Mouse (Mus musculus) heart, embryonic 12.5 days (tissue): ENCODE measurements around the gene Hspbap1. TPM values are rescaled to one million over a fixed set of nuclear protein-coding genes. Genes with fewer than 3 reads are reported as not detected.
A peak's percentile ranks its signal among the peaks of the same experiment; 100 is the strongest.

ENCODE experiments used
- ATAC-seq: fragments of 200-750 bp; cut with Nextera tagmentation; 2 replicates; pipeline ENCODE4 v1.8.0; 2017; ENCODE audit warnings: moderate TSS enrichment, moderate library complexity; ENCODE audit not compliant: insufficient number of reproducible peaks, low FRiP score
- H3K27ac ChIP-seq: fragments of 300-500 bp; sonication (generic); 2 replicates; pipeline ENCODE4 v1.5.1; 2016; ENCODE audit warnings: mild to moderate bottlenecking, moderate library complexity; ENCODE audit not compliant: poor library complexity, severe bottlenecking
- H3K27me3 ChIP-seq: fragments of 300-500 bp; sonication (generic); replicated peaks from 2 replicates; pipeline ENCODE4 v1.6.1; 2016; ENCODE audit warnings: mild to moderate bottlenecking, moderate library complexity
- H3K36me3 ChIP-seq: fragments of 300-500 bp; sonication (generic); 2 replicates; pipeline ENCODE4 v1.6.1; 2016; ENCODE audit warnings: mild to moderate bottlenecking, moderate library complexity
- H3K4me1 ChIP-seq: fragments of 300-500 bp; sonication (generic); replicated peaks from 2 replicates; pipeline ENCODE4 v1.6.1; 2016; ENCODE audit warnings: mild to moderate bottlenecking
- H3K4me2 ChIP-seq: fragments of 300-500 bp; sonication (generic); 2 replicates; pipeline ENCODE4 v1.6.1; 2016; ENCODE audit warnings: mild to moderate bottlenecking, moderate library complexity
- H3K4me3 ChIP-seq: fragments of 300-500 bp; sonication (generic); 2 replicates; pipeline ENCODE4 v1.5.1; 2016; ENCODE audit warnings: mild to moderate bottlenecking
- H3K9ac ChIP-seq: fragments of 300-500 bp; sonication (generic); 2 replicates; pipeline ENCODE4 v1.6.1; 2016; ENCODE audit warnings: mild to moderate bottlenecking, moderate library complexity
- H3K9me3 ChIP-seq: fragments of 300-500 bp; sonication (generic); replicated peaks from 2 replicates; pipeline ENCODE4 v1.6.1; 2016; ENCODE audit warnings: mild to moderate bottlenecking, moderate library complexity
- WGBS: fragments of 180-500 bp; shearing (Covaris S2); methylation state at CpG from one replicate; pipeline ENCODE4 v1.1.7; 2016; 5-methylcytosine and 5-hydroxymethylcytosine counted together
- polyA plus RNA-seq: library from polyadenylated mRNA; unstranded; fragments of >200 nt; fragmentation: Nextera tagmentation; extraction: Ambion mirVana; gene quantifications from 2 replicates; pipeline ENCODE4 v1.2.1, GENCODE M21; 2016

The Hspbap1 gene
- polyA plus RNA-seq, 1 experiment from 2014 or later: 10.9 TPM

DNA sequence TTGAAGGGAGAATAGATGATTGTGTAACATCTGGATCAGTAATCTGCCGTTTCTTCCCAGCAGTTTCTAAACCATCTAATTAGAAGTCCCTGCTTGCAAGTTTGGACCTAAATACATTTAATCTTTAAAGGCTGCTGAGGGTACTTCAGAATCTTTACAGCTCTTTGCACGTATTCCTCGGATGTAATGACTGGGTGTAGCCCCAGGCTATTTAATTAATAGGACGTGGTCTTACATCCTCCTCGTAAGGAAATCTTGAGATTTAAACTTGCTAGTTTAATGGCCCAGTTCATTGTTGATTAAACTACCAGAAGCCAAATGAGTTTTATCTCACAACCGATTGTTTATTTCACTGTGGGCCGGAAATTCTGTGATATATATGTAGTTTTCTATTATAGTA lies 9.5 kb downstream of the Hspbap1 start:
- Histone ChIP-seq H3K9me3 (no peaks in the 10 kb centered on the region), H3K4me3 (no peak overlapping the region), H3K36me3 (no peaks in the 10 kb centered on the region), H3K27me3 (no peaks in the 10 kb centered on the region), H3K4me1 (peaks cover 34% of the 10 kb centered on the region), H3K27ac (no peak overlapping the region), H3K4me2 (no peak overlapping the region), H3K9ac (no peak overlapping the region)
- 89% methylated on average over 7 of the region's 7 CpGs for WGBS
- ATAC-seq: no peak

DNA sequence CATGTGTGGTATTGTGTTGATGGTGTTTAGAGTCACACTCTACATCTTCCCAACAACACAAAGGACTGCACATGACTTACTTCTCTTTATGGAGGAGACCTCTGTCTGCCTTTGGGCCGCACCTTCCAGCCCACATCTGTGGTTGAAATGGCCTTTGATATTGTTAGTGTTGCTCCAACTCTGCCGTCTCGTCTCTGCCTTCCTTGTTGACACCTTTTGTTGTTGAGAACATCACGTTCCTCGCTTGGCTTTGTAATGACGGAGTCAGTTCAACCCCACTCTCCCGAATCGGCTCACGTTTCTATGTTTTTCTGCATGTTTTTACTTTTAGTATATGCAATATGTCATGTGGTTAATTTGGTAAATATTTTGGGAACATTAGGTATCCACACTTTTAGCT lies 10.9 kb downstream of the Hspbap1 start:
- H3K36me3 ChIP-seq: no peaks in the 10 kb centered on the region
- no peak overlapping the region for H3K4me2 ChIP-seq
- no peak overlapping the region for H3K4me3 ChIP-seq
- H3K27me3 ChIP-seq: no peaks in the 10 kb centered on the region
- no peak overlapping the region for H3K9ac ChIP-seq
- peaks cover 38% of the 10 kb centered on the region for H3K4me1 ChIP-seq
- WGBS: 86% methylated on average over 9 of the region's 9 CpGs
- H3K9me3 ChIP-seq: no peaks in the 10 kb centered on the region
- no peak for ATAC-seq
- no peak overlapping the region for H3K27ac ChIP-seq

GRCm38 (mm10) chr16:35781651-35782050 lies 11.5 kb downstream of the Hspbap1 start:
- Histone ChIP-seq H3K36me3 (no peaks in the 10 kb centered on the region), H3K4me2 (no peak overlapping the region), H3K4me1 (peaks cover 35% of the 10 kb centered on the region), H3K9ac (no peak overlapping the region), H3K4me3 (no peak overlapping the region), H3K27ac (no peak overlapping the region), H3K27me3 (no peaks in the 10 kb centered on the region), H3K9me3 (no peaks in the 10 kb centered on the region)
- WGBS: 88% methylated on average over 5 of the region's 5 CpGs
- no peak for ATAC-seq

GRCm38 (mm10) chr16:35782451-35783206 lies 12.5 kb downstream of the Hspbap1 start:
- H3K4me3 ChIP-seq: no peak overlapping the region
- no peak for ATAC-seq
- no peaks in the 10 kb centered on the region for H3K36me3 ChIP-seq
- H3K27ac ChIP-seq: no peak overlapping the region
- peaks cover 31% of the 10 kb centered on the region for H3K4me1 ChIP-seq
- H3K27me3 ChIP-seq: no peaks in the 10 kb centered on the region
- H3K9ac ChIP-seq: no peak overlapping the region
- 72% methylated on average over 13 of the region's 13 CpGs for WGBS
- no peak overlapping the region for H3K4me2 ChIP-seq
- no peaks in the 10 kb centered on the region for H3K9me3 ChIP-seq

- 78% methylated on average over 3 of the region's 3 CpGs for WGBS
- H3K4me2 ChIP-seq: no peak overlapping the region
- H3K4me1 ChIP-seq: peaks cover 36% of the 10 kb centered on the region
- H3K9ac ChIP-seq: no peak overlapping the region
- no peaks in the 10 kb centered on the region for H3K27me3 ChIP-seq
- H3K9me3 ChIP-seq: no peaks in the 10 kb centered on the region
- no peak overlapping the region for H3K4me3 ChIP-seq
- H3K27ac ChIP-seq: no peak overlapping the region
- ATAC-seq: no peak
- H3K36me3 ChIP-seq: no peaks in the 10 kb centered on the region
Measured at GRCm38 (mm10) chr16:35783207-35783573, 13.0 kb downstream of the Hspbap1 start.

GRCm38 (mm10) chr16:35784134-35784725 lies 14.1 kb downstream of the Hspbap1 start:
- no peak overlapping the region for H3K4me3 ChIP-seq
- WGBS: 61% methylated on average over 7 of the region's 7 CpGs
- H3K4me1 ChIP-seq: peaks cover 42% of the 10 kb centered on the region
- no peaks in the 10 kb centered on the region for H3K36me3 ChIP-seq
- no peaks in the 10 kb centered on the region for H3K27me3 ChIP-seq
- H3K27ac ChIP-seq: no peak overlapping the region
- H3K4me2 ChIP-seq: no peak overlapping the region
- no peak for ATAC-seq
- H3K9me3 ChIP-seq: no peaks in the 10 kb centered on the region
- no peak overlapping the region for H3K9ac ChIP-seq

DNA sequence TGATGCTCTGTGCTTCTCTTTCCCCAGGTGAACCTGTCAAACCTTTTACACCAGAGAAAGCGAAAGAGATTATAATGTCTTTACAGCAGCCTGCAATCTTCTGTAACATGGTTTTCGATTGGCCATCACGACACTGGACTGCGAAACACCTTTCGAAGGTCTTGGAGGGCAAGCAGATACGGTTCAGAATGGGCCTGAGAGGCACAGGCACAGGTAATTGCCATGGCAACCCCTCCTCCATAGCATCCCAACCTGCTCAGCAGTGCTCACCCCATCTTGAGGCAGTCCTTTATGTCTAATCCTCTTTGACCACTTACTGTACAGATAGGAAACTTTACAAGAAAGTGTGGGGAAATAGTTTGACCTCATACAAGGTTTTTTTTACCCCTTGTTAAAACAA lies 17.0 kb downstream of the Hspbap1 start:
- H3K9me3 ChIP-seq: no peaks in the 10 kb centered on the region
- no peak for ATAC-seq
- 92% methylated on average over 6 of the region's 6 CpGs for WGBS
- H3K9ac ChIP-seq: no peak overlapping the region
- peaks cover 43% of the 10 kb centered on the region for H3K4me1 ChIP-seq
- H3K27ac ChIP-seq: no peak overlapping the region
- no peak overlapping the region for H3K4me3 ChIP-seq
- peaks cover 9% of the 10 kb centered on the region for H3K36me3 ChIP-seq
- no peak overlapping the region for H3K4me2 ChIP-seq
- no peaks in the 10 kb centered on the region for H3K27me3 ChIP-seq

- H3K4me1 ChIP-seq: peaks cover 39% of the 10 kb centered on the region
- 83% methylated on average over 8 of the region's 8 CpGs for WGBS
- ATAC-seq: no peak
- H3K9me3 ChIP-seq: no peaks in the 10 kb centered on the region
- H3K27me3 ChIP-seq: no peaks in the 10 kb centered on the region
- H3K4me3 ChIP-seq: no peak overlapping the region
- no peak overlapping the region for H3K9ac ChIP-seq
- H3K4me2 ChIP-seq: no peak overlapping the region
- peaks cover 9% of the 10 kb centered on the region for H3K36me3 ChIP-seq
- no peak overlapping the region for H3K27ac ChIP-seq
Measured at GRCm38 (mm10) chr16:35787568-35788189, 17.5 kb downstream of the Hspbap1 start.

GRCm38 (mm10) chr16:35788330-35788729 lies 18.2 kb downstream of the Hspbap1 start:
- 59% methylated on average over 6 of the region's 6 CpGs for WGBS
- Histone ChIP-seq H3K27me3 (no peaks in the 10 kb centered on the region), H3K4me1 (peaks cover 32% of the 10 kb centered on the region), H3K9me3 (no peaks in the 10 kb centered on the region), H3K36me3 (peaks cover 9% of the 10 kb centered on the region), H3K4me3 (no peak overlapping the region), H3K4me2 (peak overlapping the region; percentile 26), H3K9ac (no peak overlapping the region), H3K27ac (peak overlapping the region; percentile 57)
- no peak for ATAC-seq

GRCm38 (mm10) chr16:35791962-35792521 lies 21.9 kb downstream of the Hspbap1 start:
- Histone ChIP-seq H3K9ac (no peak overlapping the region), H3K27ac (no peak overlapping the region), H3K27me3 (no peaks in the 10 kb centered on the region), H3K36me3 (peaks cover 9% of the 10 kb centered on the region), H3K4me1 (peaks cover 17% of the 10 kb centered on the region; the same call in 1 of the 2 replicates), H3K4me2 (no peak overlapping the region), H3K9me3 (no peaks in the 10 kb centered on the region), H3K4me3 (no peak overlapping the region)
- no peak for ATAC-seq
- WGBS: 70% methylated on average over 6 of the region's 6 CpGs

GRCm38 (mm10) chr16:35802163-35802562 lies 32.0 kb downstream of the Hspbap1 start:
- Histone ChIP-seq H3K36me3 (peaks cover 37% of the 10 kb centered on the region), H3K4me3 (no peak overlapping the region), H3K9me3 (peaks cover 20% of the 10 kb centered on the region), H3K4me2 (no peak overlapping the region), H3K4me1 (peaks cover 17% of the 10 kb centered on the region), H3K27me3 (no peaks in the 10 kb centered on the region), H3K9ac (no peak overlapping the region), H3K27ac (no peak overlapping the region)
- ATAC-seq: no peak
- 65% methylated on average over 7 of the region's 7 CpGs for WGBS
